Mouse (Mus musculus) adrenal gland, adult 18-20 months (tissue): ENCODE measurements at regions not wholly inside any gene's neighbourhood (a gene's known extent, or its start where the extent isn't known, plus 50 kb on each side); places are given as distances from the start of the nearest gene placed in this dataset.

Source experiments
- DNase-seq, 2 experiments: peaks; one replicate each; pipeline ENCODE4 v3.0.0; 2021 to 2022; ENCODE audit warnings: low spot score in 2 of 2

DNA sequence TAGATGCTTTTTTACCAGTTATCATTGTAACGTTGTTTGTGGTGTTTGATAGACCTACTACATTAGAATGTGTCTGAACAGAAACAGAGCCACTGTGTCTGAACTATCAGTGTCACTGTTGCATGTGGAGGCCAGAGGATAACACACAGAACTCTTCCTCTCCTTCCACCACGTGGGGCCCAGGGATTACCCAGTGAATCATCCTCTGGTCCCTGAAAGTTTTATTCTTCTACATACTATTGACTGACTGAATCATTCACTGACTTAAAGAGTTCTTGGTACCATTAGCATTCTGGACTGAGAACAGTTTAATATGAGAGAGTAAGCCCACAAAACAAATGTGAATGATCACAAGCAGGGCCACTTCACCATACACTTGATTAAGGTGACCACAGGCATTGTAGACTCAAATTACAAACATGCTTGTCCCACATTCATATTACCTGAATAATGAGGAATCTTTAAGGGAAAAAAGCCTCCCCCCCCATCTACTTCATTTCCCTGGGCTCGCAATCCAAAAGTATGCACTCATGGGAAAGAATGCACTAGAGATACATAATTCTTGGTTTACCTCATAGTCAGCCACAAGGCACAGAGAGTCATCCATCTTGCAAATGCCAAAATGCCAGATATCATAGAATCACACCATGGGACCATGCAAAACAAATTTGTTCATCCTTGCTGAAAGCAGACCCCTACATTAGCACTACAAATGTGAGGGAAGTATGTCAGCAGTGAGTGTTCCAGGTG is 68.1 kb upstream of the Tnfsf11 start:
- no peak for DNase-seq

GRCm38 (mm10) chr14:78372102-78372501 is 64.3 kb upstream of the Tnfsf11 start:
- no peak for DNase-seq

GRCm38 (mm10) chr14:78368881-78369280 is 61.0 kb upstream of the Tnfsf11 start:
- no peak for DNase-seq

GRCm38 (mm10) chr14:78364822-78365221 is 57.0 kb upstream of the Tnfsf11 start:
- DNase-seq = no peak

- DNase-seq = no peak
These were observed 55.3 kb upstream of the Tnfsf11 start for GRCm38 (mm10) chr14:78363123-78363522.
